Mouse (Mus musculus) heart, postnatal 14 days (tissue): ENCODE data around the gene Abat. TPM values are rescaled to one million over a fixed set of nuclear protein-coding genes. Genes with fewer than 3 reads are reported as not detected.

Source experiments
- DNase-seq, 2 experiments: peaks; one replicate each; pipeline ENCODE4 v3.0.0; 2021 to 2022
- intact Hi-C: fragments of 180-260 bp; cut with DNase I; formaldehyde crosslinking; loops from one replicate; pipeline ENCODE4 v1.15.1; 2025
- total RNA-seq, 2 experiments: library from RNA; stranded (reverse); gene quantifications; 2 replicates each; pipeline ENCODE4 v1.2.3; 2021

Abat gene
- total RNA-seq, 2 experiments from 2014 or later = 5.7 to 6.6 TPM

GRCm38 (mm10) chr16:8568881-8569280 is 55.7 kb downstream of the Abat start:
- DNase-seq = no peak
- intact Hi-C loops = no loop called here

GRCm38 (mm10) chr16:8570336-8570735 is 57.1 kb downstream of the Abat start:
- DNase-seq = no peak
- intact Hi-C loops = no loop called here

- no peak for DNase-seq
- intact Hi-C loops = no loop called here
Observed at GRCm38 (mm10) chr16:8570901-8571615, 57.8 kb downstream of the Abat start.

- intact Hi-C loops = no loop called here
- no peak for DNase-seq
Observed at GRCm38 (mm10) chr16:8573041-8573440, 59.8 kb downstream of the Abat start.

- intact Hi-C loops = no loop called here
- DNase-seq = no peak
Observed at GRCm38 (mm10) chr16:8573751-8574150, 60.5 kb downstream of the Abat start.

- intact Hi-C loops = no loop called here
- no peak for DNase-seq
Observed at GRCm38 (mm10) chr16:8574316-8574715, 61.1 kb downstream of the Abat start.

GRCm38 (mm10) chr16:8576111-8576510 is 62.9 kb downstream of the Abat start:
- DNase-seq = no peak
- intact Hi-C loops = no loop called here

- intact Hi-C loops = no loop called here
- no peak for DNase-seq
Observed at GRCm38 (mm10) chr16:8576901-8577300, 63.7 kb downstream of the Abat start.

GRCm38 (mm10) chr16:8578326-8578725 is 65.1 kb downstream of the Abat start:
- intact Hi-C loops = no loop called here
- no peak for DNase-seq

GRCm38 (mm10) chr16:8579546-8579945 is 66.3 kb downstream of the Abat start:
- no peak for DNase-seq
- intact Hi-C loops = no loop called here

GRCm38 (mm10) chr16:8581661-8582239 is 68.5 kb downstream of the Abat start:
- intact Hi-C loops = no loop called here
- no peak for DNase-seq

- DNase-seq = no peak
- intact Hi-C loops = no loop called here
Observed at GRCm38 (mm10) chr16:8582579-8583295, 69.5 kb downstream of the Abat start.

GRCm38 (mm10) chr16:8584248-8584647 is 71.0 kb downstream of the Abat start:
- DNase-seq = no peak
- intact Hi-C loops = no loop called here

GRCm38 (mm10) chr16:8585056-8585455 is 71.8 kb downstream of the Abat start:
- no peak for DNase-seq
- intact Hi-C loops = no loop called here

- peak; percentile 5 to 14 for DNase-seq
- intact Hi-C loops = no loop called here
Observed at GRCm38 (mm10) chr16:8595411-8595810, 82.2 kb downstream of the Abat start.

GRCm38 (mm10) chr16:8596336-8596735 is 83.1 kb downstream of the Abat start:
- intact Hi-C loops = no loop called here
- no peak for DNase-seq

GRCm38 (mm10) chr16:8597516-8597915 is 84.3 kb downstream of the Abat start:
- intact Hi-C loops = no loop called here
- DNase-seq = no peak

GRCm38 (mm10) chr16:8603789-8604188 is 90.6 kb downstream of the Abat start:
- intact Hi-C loops = no loop called here
- no peak for DNase-seq

- no peak for DNase-seq
- intact Hi-C loops = no loop called here
Observed at GRCm38 (mm10) chr16:8610397-8610796, 97.2 kb downstream of the Abat start.

GRCm38 (mm10) chr16:8612214-8613005 is 99.2 kb downstream of the Abat start:
- intact Hi-C loops = no loop called here
- no peak for DNase-seq

- DNase-seq = no peak
- intact Hi-C loops = no loop called here
Observed at GRCm38 (mm10) chr16:8613039-8613438, 99.8 kb downstream of the Abat start.
